Mouse (Mus musculus): ENCODE data around the gene Olfr1019. TPM values are rescaled to one million over a fixed set of nuclear protein-coding genes. Genes with fewer than 3 reads are reported as not detected.

Olfr1019 gene
- total RNA-seq (2021) = not detected
- long read RNA-seq, experiment 1 = 0 reads
- long read RNA-seq, experiment 2 = 0 reads

- DNase-seq = no peak
- intact Hi-C loops (cut with DNase I) = no loop called here
Measured at GRCm38 (mm10) chr2:85845383-85845782, at the start of gene Olfr1019. Gene Olfr1019 (minus strand): TSS chr2:85845483.

GRCm38 (mm10) chr2:85885340-85885739 is 40.1 kb upstream of the Olfr1019 start, which contains the start of gene Olfr1023:
Gene Olfr1023 (plus strand): TSS chr2:85885640.
- DNase-seq = no peak
- intact Hi-C loops (cut with DNase I) = no loop called here

GRCm38 (mm10) chr2:85868294-85868693 is 23.0 kb upstream of the Olfr1019 start, which contains the start of gene Olfr1022:
Gene Olfr1022 (plus strand): TSS chr2:85868594.
- DNase-seq = no peak
- intact Hi-C loops (cut with DNase I) = no loop called here

DNA sequence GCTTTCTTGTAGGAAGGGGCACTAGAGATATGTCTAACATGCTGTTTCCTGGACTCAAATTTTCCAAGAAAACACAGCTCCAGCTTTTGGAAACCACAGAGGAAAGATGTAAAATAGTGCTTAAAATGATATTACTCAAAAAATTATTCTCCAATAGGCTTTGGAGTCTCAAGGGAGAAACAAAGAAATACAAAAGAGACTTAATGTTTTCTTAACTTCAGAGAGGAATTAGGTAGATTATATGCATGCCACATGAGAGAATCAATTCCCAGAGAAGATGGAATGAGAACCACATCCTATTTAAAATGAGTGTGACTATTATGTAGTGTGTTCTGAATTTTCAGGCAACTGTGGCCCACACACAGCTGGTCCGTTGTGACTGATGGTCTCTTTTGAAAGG is 1.4 kb upstream of the Olfr1019 start, which contains the start of gene Olfr1020:
TSS of gene Olfr1020 (plus strand) at position 301 of the 400 bp plus-strand sequence.
- intact Hi-C loops (cut with DNase I) = no loop called here
- no peak for DNase-seq

- no peak for DNase-seq
- intact Hi-C loops (cut with DNase I) = no loop called here
Measured at GRCm38 (mm10) chr2:85818179-85818578, 27.1 kb downstream of the Olfr1019 start, which contains the start of gene Olfr1018. Gene Olfr1018 (plus strand): TSS chr2:85818479.

DNA sequence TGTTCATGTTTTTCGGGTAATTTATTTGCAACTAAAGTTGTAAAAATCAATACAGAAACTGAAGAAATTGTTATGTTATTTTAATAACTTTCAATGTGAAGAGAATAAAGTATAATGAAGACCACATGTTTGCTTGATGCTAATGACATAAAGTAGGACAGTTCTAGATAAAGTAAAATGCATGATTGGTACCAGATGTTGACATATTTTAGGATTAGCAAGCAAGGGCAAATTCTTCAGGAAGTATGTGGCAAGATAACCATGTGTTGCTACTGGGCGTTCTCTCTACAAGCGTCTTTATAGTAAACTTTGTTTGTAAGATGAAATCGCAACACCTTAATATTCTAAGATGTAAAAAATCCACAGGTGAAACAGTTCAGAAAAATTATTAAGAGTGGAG is 40.8 kb downstream of the Olfr1019 start:
- intact Hi-C loops (cut with DNase I) = no loop called here
- no peak for DNase-seq

DNA sequence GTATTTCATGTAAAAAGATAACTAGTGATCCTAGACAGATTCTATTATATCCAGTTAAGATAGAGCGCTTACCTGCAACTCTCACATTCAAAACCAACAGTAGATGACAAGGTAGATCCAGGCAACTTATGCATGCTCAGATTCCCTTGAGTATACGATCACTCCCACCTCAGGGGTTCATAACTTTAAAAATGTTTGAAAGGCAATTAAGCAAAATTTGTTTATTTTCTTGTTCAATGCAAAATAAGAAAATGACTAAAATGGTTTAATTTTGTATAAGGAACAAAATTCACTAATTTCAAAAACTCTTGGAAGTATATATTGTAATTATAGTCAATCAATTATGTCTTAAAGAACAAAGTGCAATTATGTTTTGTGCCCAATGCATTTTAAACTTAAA is 42.8 kb downstream of the Olfr1019 start, which contains the start of gene Olfr1016:
TSS of gene Olfr1016 (minus strand) at position 101 of the 400 bp plus-strand sequence.
- intact Hi-C loops (cut with DNase I) = no loop called here
- DNase-seq = no peak

- intact Hi-C loops (cut with DNase I) = no loop called here
- no peak for DNase-seq
Measured at GRCm38 (mm10) chr2:85792331-85792730, 53.0 kb downstream of the Olfr1019 start.

Other genes starting within 250 kb of the Olfr1019 start
- gene Olfr1000, start 233.6 kb downstream of the Olfr1019 start, total RNA-seq (2021) = not detected
- gene Olfr1002, start 194.8 kb downstream of the Olfr1019 start, total RNA-seq (2021) = not detected
- not detected for gene Olfr154, start 181.0 kb downstream of the Olfr1019 start, total RNA-seq (2021)
- not detected for gene Olfr1006, start 166.7 kb downstream of the Olfr1019 start, total RNA-seq (2021)
- not detected for gene Olfr1008, start 156.1 kb downstream of the Olfr1019 start, total RNA-seq (2021)
- gene Olfr1009, start 130.1 kb downstream of the Olfr1019 start, total RNA-seq (2021) = not detected
- gene Olfr1012, start 82.7 kb downstream of the Olfr1019 start, total RNA-seq (2021) = not detected
- gene Olfr1013, start 78.4 kb downstream of the Olfr1019 start, total RNA-seq (2021) = not detected
- not detected for gene Olfr1014, start 72.8 kb downstream of the Olfr1019 start, total RNA-seq (2021)
- not detected for gene Olfr1015, start 63.5 kb downstream of the Olfr1019 start, total RNA-seq (2021)
- not detected for gene Olfr1016, start 42.9 kb downstream of the Olfr1019 start, total RNA-seq (2021)
- not detected for gene Olfr1018, start 27.0 kb downstream of the Olfr1019 start, total RNA-seq (2021)
- not detected for gene Olfr1020, start 1.5 kb upstream of the Olfr1019 start, total RNA-seq (2021)
- gene Olfr1022, start 23.1 kb upstream of the Olfr1019 start, total RNA-seq (2021) = not detected
- gene Olfr1023, start 40.2 kb upstream of the Olfr1019 start, total RNA-seq (2021) = not detected
- not detected for gene Olfr1024, start 59.6 kb upstream of the Olfr1019 start, total RNA-seq (2021)
- gene Olfr1025-ps1, start 69.7 kb upstream of the Olfr1019 start, total RNA-seq (2021) = not detected
- gene Olfr1026, start 76.1 kb upstream of the Olfr1019 start, total RNA-seq (2021) = not detected
- gene Olfr1028, start 105.0 kb upstream of the Olfr1019 start, total RNA-seq (2021) = not detected
- not detected for gene Olfr1029, start 128.4 kb upstream of the Olfr1019 start, total RNA-seq (2021)
- not detected for gene Olfr1030, start 133.8 kb upstream of the Olfr1019 start, total RNA-seq (2021)
- not detected for gene Olfr1031, start 144.8 kb upstream of the Olfr1019 start, total RNA-seq (2021)
- not detected for gene Olfr1032, start 160.1 kb upstream of the Olfr1019 start, total RNA-seq (2021)
- 1 to 10 TPM; 3.4 to 7.1 TPM for gene Olfr1033, start 175.2 kb upstream of the Olfr1019 start, total RNA-seq (2021)
- gene Olfr1034, start 200.4 kb upstream of the Olfr1019 start, total RNA-seq (2021) = under 1 TPM; 0.10 to 0.29 TPM
- not detected for gene Olfr1036, start 228.5 kb upstream of the Olfr1019 start, total RNA-seq (2021)
- not detected for gene Olfr1037, start 241.9 kb upstream of the Olfr1019 start, total RNA-seq (2021)

All from heart, postnatal 14 days (tissue).